Mouse (Mus musculus): Measurements from ENCODE around the gene Chchd1. TPM values are rescaled to one million over a fixed set of nuclear protein-coding genes. Genes with fewer than 3 reads are reported as not detected.
A peak's percentile ranks its signal among the peaks of the same experiment; 100 is the strongest.

Chchd1 gene
- total and polyA plus RNA-seq, 3 experiments: 157 to 402 (median 184) TPM

DNA sequence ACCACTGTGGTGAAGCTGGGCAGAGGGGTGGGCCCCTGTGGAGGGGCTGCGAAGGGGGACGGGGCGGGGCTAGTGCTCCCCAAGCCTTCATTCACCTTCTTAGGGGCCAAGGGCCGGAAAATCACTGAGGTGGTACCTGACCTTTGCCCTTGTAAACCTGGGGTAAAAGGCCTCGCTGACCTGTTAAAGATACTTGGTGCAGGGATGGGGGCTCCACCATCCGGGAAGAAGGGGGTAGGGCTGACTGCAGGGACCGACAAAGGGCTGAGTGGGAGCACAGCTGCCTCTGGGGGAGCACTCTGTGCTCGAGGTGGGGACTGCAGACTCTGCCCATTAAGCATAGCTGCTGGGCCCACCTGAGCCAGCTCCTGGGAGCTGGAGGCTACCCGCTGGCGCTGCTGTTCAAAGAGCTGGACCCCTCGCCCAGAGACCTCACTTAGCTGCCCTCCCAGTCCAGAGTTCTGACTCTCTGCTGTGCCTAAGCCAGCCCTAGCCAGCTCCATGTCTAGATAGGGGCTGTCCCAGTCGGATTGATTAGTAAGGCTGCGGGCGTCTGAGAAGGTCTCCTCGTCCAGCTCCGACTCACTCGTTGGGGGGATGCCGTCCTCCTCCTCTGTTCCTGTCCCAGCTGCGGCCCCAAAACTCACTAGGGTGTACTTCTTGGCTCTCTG is 41.0 kb upstream of the Chchd1 start:
- DNase-seq (ENCODE audit: extremely low read depth): no peak
- no peaks in the 10 kb centered on the region for H3K79me2 ChIP-seq (replicated peaks; ENCODE audit: control insufficient read depth, extremely low read depth, insufficient read depth, poor library complexity, severe bottlenecking)
- TF ChIP-seq MEF2A (IDR thresholded peaks at IDR 0.05; ENCODE audit: borderline replicate concordance, low read depth, low read length) (no peak), ELF1 (IDR thresholded peaks at IDR 0.05; ENCODE audit: low read depth, low read length) (no peak), GABPA (IDR thresholded peaks at IDR 0.05; ENCODE audit: insufficient replicate concordance, low read depth, low read length) (no peak), NELFE (IDR thresholded peaks at IDR 0.05; ENCODE audit: low read depth, low read length) (no peak), NRF1 (IDR thresholded peaks at IDR 0.05; ENCODE audit: low read depth, low read length) (no peak), MAX (IDR thresholded peaks at IDR 0.05; ENCODE audit: low read length) (no peak), USF1 (IDR thresholded peaks at IDR 0.05; ENCODE audit: low read depth, low read length) (no peak), HCFC1 (IDR thresholded peaks at IDR 0.05; ENCODE audit: low read depth, low read length) (no peak), PAX5 (IDR thresholded peaks at IDR 0.05; ENCODE audit: low read length) (no peak), SMC3 (IDR thresholded peaks at IDR 0.05; ENCODE audit: low read depth, low read length) (no peak), ETS1 (conservative IDR thresholded peaks at IDR 0.05; ENCODE audit: low read depth, low read length) (no peak), UBTF (IDR thresholded peaks at IDR 0.05; ENCODE audit: low read depth, low read length) (no peak), BHLHE40 (IDR thresholded peaks at IDR 0.05; ENCODE audit: low read depth, low read length) (no peak), CHD2 (IDR thresholded peaks at IDR 0.05; ENCODE audit: low read length) (no peak), SIN3A (IDR thresholded peaks at IDR 0.05; ENCODE audit: low read length) (no peak), TCF12 (IDR thresholded peaks at IDR 0.05; ENCODE audit: low read depth, low read length) (no peak), MAFK (IDR thresholded peaks at IDR 0.05; ENCODE audit: insufficient replicate concordance, low read length) (no peak)
- H3K9ac ChIP-seq (ENCODE audit: insufficient read depth, low read depth): peak overlapping the region; percentile 37
- H3K27ac ChIP-seq (ENCODE audit: insufficient read depth, low read depth): no peak overlapping the region
- H3K9me3 ChIP-seq (replicated peaks; ENCODE audit: low read length): no peaks in the 10 kb centered on the region
- H3K27me3 ChIP-seq (replicated peaks): peaks cover 32% of the 10 kb centered on the region
- in situ Hi-C loops (cut with MboI; ENCODE audit: low pct_ligation_motif_present, low pct_unique_long_range_greater_than_20kb, low sequenced_read_pairs) (no loop called here), dilution Hi-C loops (cut with MboI; ENCODE audit: extremely low pct_ligation_motif_present, extremely low pct_unique_long_range_greater_than_20kb, low sequenced_read_pairs) (no loop called here)
- peak overlapping the region; percentile 46 to 61 (median 49) for H3K4me3 ChIP-seq (replicated peaks in 1 of 3; ENCODE audit: low read depth in 2 of 3, low read length in 2 of 3, poor library complexity in 1 of 3)
- H3K4me2 ChIP-seq (ENCODE audit: insufficient read depth, low read depth, poor library complexity, severe bottlenecking): peak overlapping the region; percentile 67
- no peaks in the 10 kb centered on the region for H3K36me3 ChIP-seq (replicated peaks in 1 of 2; ENCODE audit: control insufficient read depth in 1 of 2, insufficient read depth in 1 of 2, low read length in 1 of 2)
- H3K4me1 ChIP-seq (ENCODE audit: control insufficient read depth in 1 of 2, insufficient read depth in 2 of 2): peaks cover 4 to 19% of the 10 kb centered on the region in 2 experiments; a peak in 3 of 4 replicates

DNA sequence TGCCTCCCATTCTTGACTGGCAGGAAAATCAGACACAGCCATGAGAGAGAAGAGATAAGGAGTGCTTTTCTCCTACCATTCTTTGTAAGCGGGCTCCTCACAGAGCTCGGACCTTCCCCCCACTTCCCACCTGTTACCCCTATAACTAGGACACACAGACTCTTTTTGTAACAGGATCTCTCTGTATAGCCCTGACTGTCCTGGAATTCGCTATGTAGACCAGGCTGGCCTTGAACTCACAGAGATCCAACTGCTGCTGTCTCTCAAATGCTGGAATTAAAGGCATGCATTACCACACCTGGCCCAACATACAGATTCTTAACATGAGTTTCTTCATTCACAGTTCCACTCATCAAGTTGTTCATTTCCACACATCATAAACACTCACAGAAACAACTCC is 40.1 kb upstream of the Chchd1 start:
- in situ Hi-C loops (cut with MboI; ENCODE audit: low pct_ligation_motif_present, low pct_unique_long_range_greater_than_20kb, low sequenced_read_pairs): no loop called here
- H3K36me3 ChIP-seq (replicated peaks in 1 of 2; ENCODE audit: control insufficient read depth in 1 of 2, insufficient read depth in 1 of 2, low read length in 1 of 2): no peaks in the 10 kb centered on the region
- H3K27ac ChIP-seq (ENCODE audit: insufficient read depth, low read depth): no peak overlapping the region
- no peaks in the 10 kb centered on the region for H3K79me2 ChIP-seq (replicated peaks; ENCODE audit: control insufficient read depth, extremely low read depth, insufficient read depth, poor library complexity, severe bottlenecking)
- H3K4me3 ChIP-seq (replicated peaks in 1 of 3; ENCODE audit: low read depth in 2 of 3, low read length in 2 of 3, poor library complexity in 1 of 3): no peak overlapping the region
- dilution Hi-C loops (cut with MboI; ENCODE audit: extremely low pct_ligation_motif_present, extremely low pct_unique_long_range_greater_than_20kb, low sequenced_read_pairs): no loop called here
- H3K4me2 ChIP-seq (ENCODE audit: insufficient read depth, low read depth, poor library complexity, severe bottlenecking): no peak overlapping the region
- peaks cover 32% of the 10 kb centered on the region for H3K27me3 ChIP-seq (replicated peaks)
- H3K9ac ChIP-seq (ENCODE audit: insufficient read depth, low read depth): no peak overlapping the region
- H3K9me3 ChIP-seq (replicated peaks; ENCODE audit: low read length): no peaks in the 10 kb centered on the region
- peaks cover 4 to 18% of the 10 kb centered on the region in 2 experiments; a peak in 3 of 4 replicates for H3K4me1 ChIP-seq (ENCODE audit: control insufficient read depth in 1 of 2, insufficient read depth in 2 of 2)
- DNase-seq (ENCODE audit: extremely low read depth): no peak
- TF ChIP-seq MAFK (IDR thresholded peaks at IDR 0.05; ENCODE audit: insufficient replicate concordance, low read length): no peak
- no peak for TF ChIP-seq ETS1 (conservative IDR thresholded peaks at IDR 0.05; ENCODE audit: low read depth, low read length)
- no peak for TF ChIP-seq E2F4 (IDR thresholded peaks at IDR 0.05; ENCODE audit: insufficient replicate concordance, low read depth, low read length)
- no peak for TF ChIP-seq TCF12 (IDR thresholded peaks at IDR 0.05; ENCODE audit: low read depth, low read length)
